In the genomic region with DNA sequence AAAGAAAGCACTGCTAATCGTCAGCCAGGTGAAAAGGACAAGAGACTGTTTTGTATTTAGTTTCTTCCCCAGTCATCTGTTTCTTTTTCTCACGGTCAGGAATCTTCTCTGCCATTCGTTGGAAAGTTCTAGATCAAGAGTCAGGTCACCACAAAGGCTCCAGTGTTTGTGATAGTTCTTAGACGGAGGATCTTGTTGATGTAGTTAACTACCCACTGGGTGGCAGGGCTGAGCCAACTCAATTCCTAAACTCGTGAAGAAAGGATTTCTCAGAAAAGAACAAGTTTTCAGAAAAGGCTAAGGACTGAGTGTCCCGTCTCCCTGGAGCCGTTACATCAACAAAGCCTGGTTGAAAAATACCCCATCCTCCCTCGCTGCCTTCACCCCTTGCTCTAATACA, we compare ENCODE assay signal across 8 mouse cellular contexts. TPM values are rescaled to one million over a fixed set of nuclear protein-coding genes. Genes with fewer than 3 reads are reported as not detected.
DNase-seq lines count a peak whose midpoint lies in the region; ATAC-seq and TF ChIP-seq lines count a peak whose summit lies in the region.

No protein-coding gene starts in this region.

- CTCF ChIA-PET in Patski (lab: Charles Lee): interaction anchor here (0.9 to 20.5 kb wide), 13 partner anchors 9 to 157 kb away, joined by 3 to 312 read pairs (median 5); a partner anchor contains a TSS

- peak; percentile 72 for TF ChIP-seq CTCF in forebrain, postnatal 0 days (IDR thresholded peaks at IDR 0.05; ENCODE audit: low read depth)
- TF ChIP-seq CTCF in Patski (IDR thresholded peaks at IDR 0.05): peak; percentile 90

- H3K9ac ChIP-seq in forebrain, postnatal 0 days: no peak overlapping the region
- H3K9ac ChIP-seq in forebrain, embryonic 15.5 days (replicated peaks): no peak overlapping the region
- no peak overlapping the region for H3K9ac ChIP-seq in embryonic facial prominence, embryonic 15.5 days

- no peak overlapping the region for H3K4me2 ChIP-seq in forebrain, postnatal 0 days (ENCODE audit: low read depth)
- H3K4me2 ChIP-seq in forebrain, embryonic 15.5 days (replicated peaks): no peak overlapping the region
- H3K4me2 ChIP-seq in embryonic facial prominence, embryonic 15.5 days (replicated peaks): no peak overlapping the region

- H3K4me3 ChIP-seq in forebrain, postnatal 0 days (ENCODE audit: low read depth, low read length): no peak overlapping the region
- no peak overlapping the region for H3K4me3 ChIP-seq in forebrain, embryonic 15.5 days
- no peak overlapping the region for H3K4me3 ChIP-seq in embryonic facial prominence, embryonic 15.5 days (replicated peaks)

- no peak overlapping the region; the same call in 1 of the 2 replicates for H3K27ac ChIP-seq in forebrain, postnatal 0 days (ENCODE audit: low read depth, low read length)
- H3K27ac ChIP-seq in forebrain, embryonic 15.5 days (replicated peaks): no peak overlapping the region
- peak overlapping the region; percentile 34 for H3K27ac ChIP-seq in embryonic facial prominence, embryonic 15.5 days (replicated peaks)

- H3K27me3 ChIP-seq in forebrain, postnatal 0 days (ENCODE audit: insufficient read depth, low read length): no peaks in the 10 kb centered on the region
- no peaks in the 10 kb centered on the region for H3K27me3 ChIP-seq in forebrain, embryonic 15.5 days
- H3K27me3 ChIP-seq in Patski: no peaks in the 10 kb centered on the region
- no peaks in the 10 kb centered on the region for H3K27me3 ChIP-seq in embryonic facial prominence, embryonic 15.5 days

- H3K36me3 ChIP-seq in forebrain, postnatal 0 days (ENCODE audit: insufficient read depth): no peaks in the 10 kb centered on the region
- H3K36me3 ChIP-seq in forebrain, embryonic 15.5 days: no peaks in the 10 kb centered on the region
- H3K36me3 ChIP-seq in embryonic facial prominence, embryonic 15.5 days: no peaks in the 10 kb centered on the region

- peaks cover under 1% of the 10 kb centered on the region; the same call in 1 of the 2 replicates for H3K4me1 ChIP-seq in forebrain, postnatal 0 days (ENCODE audit: insufficient read depth)
- peaks cover 16% of the 10 kb centered on the region for H3K4me1 ChIP-seq in forebrain, embryonic 15.5 days
- H3K4me1 ChIP-seq in embryonic facial prominence, embryonic 15.5 days: peaks cover 30% of the 10 kb centered on the region

- ATAC-seq in forebrain, postnatal 0 days: peak; percentile 44; the same call in 1 of the 2 replicates
- no peak for ATAC-seq in forebrain, embryonic 15.5 days (replicated peaks)
- peak; percentile 65 for ATAC-seq in Patski
- ATAC-seq in embryonic facial prominence, embryonic 15.5 days (ENCODE audit: insufficient number of reproducible peaks, low FRiP score, low TSS enrichment, low read depth): no peak
- ATAC-seq in megakaryocyte, adult 5-6 weeks (ENCODE audit: poor library complexity, severe bottlenecking): peak; percentile 78

- POLR2A ChIA-PET in Patski (lab: Charles Lee): interaction anchor here (1.0 to 1.7 kb wide), 5 partner anchors 11 to 144 kb away, joined by 4 to 8 read pairs (median 5); a partner anchor contains a TSS

- peak; percentile 74 for DNase-seq in forebrain, postnatal 0 days
- DNase-seq in 3T3-L1 (ENCODE audit: low read depth, low spot score) (peak; percentile 87), Patski (ENCODE audit: low read depth, low spot score) (no peak)
- peak; percentile 86 for DNase-seq in kidney, adult 9 months
- DNase-seq in thymus, postnatal 25 days: peak; percentile 72

- WGBS in forebrain, postnatal 0 days: 5% methylated on average over 8 of the region's 8 CpGs
- 9% methylated on average over 8 of the region's 8 CpGs for WGBS in forebrain, embryonic 15.5 days
- WGBS in embryonic facial prominence, embryonic 15.5 days: 9% methylated on average over 8 of the region's 8 CpGs

- no peaks in the 10 kb centered on the region for H3K9me3 ChIP-seq in forebrain, postnatal 0 days (ENCODE audit: low read length)
- no peaks in the 10 kb centered on the region for H3K9me3 ChIP-seq in forebrain, embryonic 15.5 days
- no peaks in the 10 kb centered on the region for H3K9me3 ChIP-seq in embryonic facial prominence, embryonic 15.5 days (replicated peaks)

- in situ Hi-C loops in Patski (cut with MboI; ENCODE audit: low pct_unique_long_range_greater_than_20kb): no loop called here

RNA-seq across cellular contexts. Expression of a gene that starts 6.6 kb away (rescaled TPM):
- 122 and 176 TPM in 2 replicates for total RNA-seq in forebrain, postnatal 0 days (2014; rRNA removed)
- polyA plus RNA-seq in forebrain, postnatal 0 days (2015; fragmentation: Nextera tagmentation; extraction: Ambion mirVana): 116 and 135 TPM in 2 replicates
- 68.4 and 69.3 TPM in 2 replicates for polyA plus RNA-seq in forebrain, embryonic 15.5 days (2015; fragmentation: Nextera tagmentation; extraction: Ambion mirVana)
- 338 TPM for polyA plus RNA-seq in Patski (2021)
- polyA plus RNA-seq in embryonic facial prominence, embryonic 15.5 days (2015; fragmentation: Nextera tagmentation; extraction: Ambion mirVana): 179 and 184 TPM in 2 replicates
- 411 and 437 TPM in 2 replicates for total RNA-seq in megakaryocyte, adult 5-6 weeks (2015)
- 356 and 357 TPM in 2 replicates for total RNA-seq in megakaryocyte, adult 5-6 weeks (2017)

RNA-seq across cellular contexts. Expression of a gene that starts 25.6 kb away (rescaled TPM):
- not detected in 2 replicates for total RNA-seq in forebrain, postnatal 0 days (2014; rRNA removed)
- polyA plus RNA-seq in forebrain, postnatal 0 days (2015; fragmentation: Nextera tagmentation; extraction: Ambion mirVana): not detected in 2 replicates
- polyA plus RNA-seq in forebrain, embryonic 15.5 days (2015; fragmentation: Nextera tagmentation; extraction: Ambion mirVana): 0.92 and 2.0 TPM in 2 replicates
- polyA plus RNA-seq in Patski (2021): 1.9 TPM
- 1.5 and 2.0 TPM in 2 replicates for polyA plus RNA-seq in embryonic facial prominence, embryonic 15.5 days (2015; fragmentation: Nextera tagmentation; extraction: Ambion mirVana)
- total RNA-seq in megakaryocyte, adult 5-6 weeks (2015): not detected in 2 replicates
- 0.40 TPM in 1 of 2 replicates, not detected in the other for total RNA-seq in megakaryocyte, adult 5-6 weeks (2017)

RNA-seq across cellular contexts. Expression of a gene that starts 26.2 kb away (rescaled TPM):
- total RNA-seq in forebrain, postnatal 0 days (2014; rRNA removed): 0.54 and 1.6 TPM in 2 replicates
- 0.82 and 1.4 TPM in 2 replicates for polyA plus RNA-seq in forebrain, postnatal 0 days (2015; fragmentation: Nextera tagmentation; extraction: Ambion mirVana)
- polyA plus RNA-seq in forebrain, embryonic 15.5 days (2015; fragmentation: Nextera tagmentation; extraction: Ambion mirVana): 0.43 and 0.82 TPM in 2 replicates
- not detected for polyA plus RNA-seq in Patski (2021)
- 12.4 and 16.1 TPM in 2 replicates for polyA plus RNA-seq in embryonic facial prominence, embryonic 15.5 days (2015; fragmentation: Nextera tagmentation; extraction: Ambion mirVana)
- not detected in 2 replicates for total RNA-seq in megakaryocyte, adult 5-6 weeks (2015)
- total RNA-seq in megakaryocyte, adult 5-6 weeks (2017): not detected in 2 replicates

RNA-seq across cellular contexts. Expression of a gene that starts 42.8 kb away (rescaled TPM):
- 25.7 and 31.8 TPM in 2 replicates for total RNA-seq in forebrain, postnatal 0 days (2014; rRNA removed)
- 27.8 and 35.9 TPM in 2 replicates for polyA plus RNA-seq in forebrain, postnatal 0 days (2015; fragmentation: Nextera tagmentation; extraction: Ambion mirVana)
- 42.4 and 45.3 TPM in 2 replicates for polyA plus RNA-seq in forebrain, embryonic 15.5 days (2015; fragmentation: Nextera tagmentation; extraction: Ambion mirVana)
- polyA plus RNA-seq in Patski (2021): 33.6 TPM
- 43.6 and 48.5 TPM in 2 replicates for polyA plus RNA-seq in embryonic facial prominence, embryonic 15.5 days (2015; fragmentation: Nextera tagmentation; extraction: Ambion mirVana)
- total RNA-seq in megakaryocyte, adult 5-6 weeks (2015): 22.8 and 26.3 TPM in 2 replicates
- 45.6 and 46.4 TPM in 2 replicates for total RNA-seq in megakaryocyte, adult 5-6 weeks (2017)

RNA-seq across cellular contexts. Expression of a gene that starts 45.2 kb away (rescaled TPM):
- 17.7 and 19.3 TPM in 2 replicates for total RNA-seq in forebrain, postnatal 0 days (2014; rRNA removed)
- 17.6 and 19.2 TPM in 2 replicates for polyA plus RNA-seq in forebrain, postnatal 0 days (2015; fragmentation: Nextera tagmentation; extraction: Ambion mirVana)
- 12.5 and 13.4 TPM in 2 replicates for polyA plus RNA-seq in forebrain, embryonic 15.5 days (2015; fragmentation: Nextera tagmentation; extraction: Ambion mirVana)
- 0.62 TPM for polyA plus RNA-seq in Patski (2021)
- 2.2 and 3.0 TPM in 2 replicates for polyA plus RNA-seq in embryonic facial prominence, embryonic 15.5 days (2015; fragmentation: Nextera tagmentation; extraction: Ambion mirVana)
- total RNA-seq in megakaryocyte, adult 5-6 weeks (2015): not detected in 2 replicates
- total RNA-seq in megakaryocyte, adult 5-6 weeks (2017): not detected in 2 replicates

Comparison
In these comparisons a context has a peak if more than half of its experiments do, and no peak if none do; other contexts are left out.
1. ATAC-seq: peak in forebrain, postnatal 0 days (single experiment), Patski (single experiment) and megakaryocyte, adult 5-6 weeks (single experiment); none in forebrain, embryonic 15.5 days (single experiment) and embryonic facial prominence, embryonic 15.5 days (single experiment).